Mouse (Mus musculus): Measurements from ENCODE around the gene Gm39566. TPM values are rescaled to one million over a fixed set of nuclear protein-coding genes. Genes with fewer than 3 reads are reported as not detected.

Gene Gm39566
- polyA plus RNA-seq, 1 experiment from 2014 or later: not detected

- Histone ChIP-seq H3K27ac (no peak overlapping the region), H3K27me3 (peaks cover 27% of the 10 kb centered on the region), H3K9me3 (replicated peaks) (no peaks in the 10 kb centered on the region), H3K9ac (peak overlapping the region; percentile 62), H3K36me3 (no peaks in the 10 kb centered on the region), H3K4me2 (peak overlapping the region; percentile 97), H3K4me1 (replicated peaks) (peaks cover 60% of the 10 kb centered on the region), H3K4me3 (peak overlapping the region; percentile 62)
- peak; percentile 63 for ATAC-seq (replicated peaks; ENCODE audit: insufficient number of reproducible peaks, insufficient read depth, low FRiP score, low read depth)
- under 1% methylated on average over 60 of the region's 60 CpGs for WGBS
Measured at GRCm38 (mm10) chr11:69803786-69804651, 11.1 kb downstream of the Gm39566 start.

DNA sequence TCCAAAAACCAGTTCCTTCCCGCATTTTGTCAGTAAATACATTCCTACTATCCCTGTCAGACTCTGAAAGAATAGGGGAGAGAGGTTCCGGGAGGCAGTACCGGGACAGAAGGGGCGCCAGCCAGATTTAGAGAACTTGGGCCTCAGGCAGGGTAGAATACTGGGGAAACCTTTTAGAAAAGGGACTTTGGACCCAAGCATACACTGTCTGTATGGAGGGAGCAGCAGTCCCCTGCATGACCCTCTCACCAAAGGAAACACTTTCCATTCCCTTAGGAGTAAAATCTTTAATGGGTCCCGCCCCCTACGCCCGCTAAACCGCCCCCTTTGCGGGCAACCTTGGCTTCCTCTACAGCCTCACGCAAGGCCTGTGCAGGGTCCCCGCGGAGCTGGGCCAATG is 11.8 kb downstream of the Gm39566 start:
- no peaks in the 10 kb centered on the region for H3K9me3 ChIP-seq (replicated peaks)
- H3K27ac ChIP-seq: no peak overlapping the region
- H3K4me2 ChIP-seq: peak overlapping the region; percentile 97
- peak overlapping the region; percentile 62 for H3K4me3 ChIP-seq
- H3K4me1 ChIP-seq (replicated peaks): peaks cover 63% of the 10 kb centered on the region
- no peaks in the 10 kb centered on the region for H3K36me3 ChIP-seq
- 1% methylated on average over 12 of the region's 12 CpGs for WGBS
- peak overlapping the region; percentile 62 for H3K9ac ChIP-seq
- ATAC-seq (replicated peaks; ENCODE audit: insufficient number of reproducible peaks, insufficient read depth, low FRiP score, low read depth): no peak
- peaks cover 27% of the 10 kb centered on the region for H3K27me3 ChIP-seq

GRCm38 (mm10) chr11:69802648-69803105 is 12.4 kb downstream of the Gm39566 start:
- Histone ChIP-seq H3K36me3 (no peaks in the 10 kb centered on the region), H3K9ac (peak overlapping the region; percentile 62), H3K4me2 (peak overlapping the region; percentile 97), H3K27me3 (peaks cover 30% of the 10 kb centered on the region), H3K9me3 (replicated peaks) (no peaks in the 10 kb centered on the region), H3K4me3 (peak overlapping the region; percentile 62), H3K4me1 (replicated peaks) (peaks cover 63% of the 10 kb centered on the region), H3K27ac (peak overlapping the region; percentile 53)
- under 1% methylated on average over 32 of the region's 33 CpGs for WGBS
- ATAC-seq (replicated peaks; ENCODE audit: insufficient number of reproducible peaks, insufficient read depth, low FRiP score, low read depth): peak; percentile 39

- H3K4me1 ChIP-seq (replicated peaks): peaks cover 63% of the 10 kb centered on the region
- peak within 1 kb of the TSS; percentile 62 for H3K9ac ChIP-seq
- H3K36me3 ChIP-seq: no peaks in the 10 kb centered on the region
- peak within 1 kb of the TSS; percentile 62 for H3K4me3 ChIP-seq
- no peak for ATAC-seq (replicated peaks; ENCODE audit: insufficient number of reproducible peaks, insufficient read depth, low FRiP score, low read depth)
- 2% methylated on average over 33 of the region's 33 CpGs for WGBS
- H3K27ac ChIP-seq: peak within 1 kb of the TSS; percentile 72
- peak within 1 kb of the TSS; percentile 97 for H3K4me2 ChIP-seq
- H3K27me3 ChIP-seq: peaks cover 25% of the 10 kb centered on the region
- no peaks in the 10 kb centered on the region for H3K9me3 ChIP-seq (replicated peaks)
Measured at GRCm38 (mm10) chr11:69801379-69801977, 13.6 kb downstream of the Gm39566 start, which contains the start of gene Fgf11. Fgf11 (minus strand) TSS chr11:69801857.

DNA sequence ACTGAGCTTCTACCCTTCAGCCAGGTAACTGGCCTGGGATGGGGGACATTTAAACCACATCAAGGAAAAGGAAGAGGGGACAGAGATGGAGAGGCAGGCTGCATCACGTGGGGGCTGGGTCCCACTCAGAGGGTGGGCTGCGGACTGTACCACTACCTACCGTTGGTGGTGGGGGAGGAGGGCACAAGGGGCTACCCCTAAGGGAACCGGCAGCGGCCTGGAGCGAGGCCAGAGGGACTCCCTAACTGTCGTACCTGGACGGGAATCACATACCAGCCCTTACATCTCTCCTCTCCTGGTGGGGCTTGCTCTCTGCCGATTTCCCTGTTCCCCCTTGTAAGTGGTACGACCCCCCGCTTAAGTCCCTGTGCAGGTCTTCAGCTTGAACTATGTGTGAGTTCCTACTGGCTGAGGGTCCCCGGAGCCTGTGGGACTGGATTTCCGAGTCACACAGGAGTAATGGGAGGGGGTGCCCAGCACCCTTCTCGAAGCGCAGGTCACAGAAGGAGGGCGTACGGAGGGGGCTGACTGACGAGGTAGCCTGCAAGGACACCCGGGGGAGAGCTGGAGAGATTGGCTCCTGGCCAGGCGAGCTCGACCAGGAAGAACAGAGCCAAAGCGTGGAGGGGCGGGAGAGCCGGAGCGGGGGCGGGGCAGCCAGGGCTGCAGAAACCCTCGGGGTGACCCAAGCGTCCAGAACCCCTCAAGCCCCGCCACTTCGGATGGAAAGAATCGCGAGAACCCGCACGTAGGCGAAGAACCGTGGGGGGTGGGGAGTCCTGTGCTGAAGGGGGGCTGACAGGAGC is 14.5 kb downstream of the Gm39566 start:
- Histone ChIP-seq H3K4me1 (replicated peaks) (peaks cover 70% of the 10 kb centered on the region), H3K36me3 (no peaks in the 10 kb centered on the region), H3K27me3 (peaks cover 25% of the 10 kb centered on the region), H3K4me2 (peak overlapping the region; percentile 97), H3K27ac (peak overlapping the region; percentile 72), H3K9ac (peak overlapping the region; percentile 57), H3K9me3 (replicated peaks) (no peaks in the 10 kb centered on the region), H3K4me3 (peak overlapping the region; percentile 62)
- ATAC-seq (replicated peaks; ENCODE audit: insufficient number of reproducible peaks, insufficient read depth, low FRiP score, low read depth): peak; percentile 29
- under 1% methylated on average over 36 of the region's 36 CpGs for WGBS

- Histone ChIP-seq H3K27me3 (peaks cover 20% of the 10 kb centered on the region), H3K36me3 (no peaks in the 10 kb centered on the region), H3K4me3 (peak overlapping the region; percentile 62), H3K9ac (peak overlapping the region; percentile 57; the same call in 1 of the 2 replicates), H3K4me2 (peak overlapping the region; percentile 97), H3K27ac (peak overlapping the region; percentile 72), H3K9me3 (replicated peaks) (no peaks in the 10 kb centered on the region), H3K4me1 (replicated peaks) (peaks cover 70% of the 10 kb centered on the region)
- 4% methylated on average over 11 of the region's 11 CpGs for WGBS
- no peak for ATAC-seq (replicated peaks; ENCODE audit: insufficient number of reproducible peaks, insufficient read depth, low FRiP score, low read depth)
Measured at GRCm38 (mm10) chr11:69800138-69800391, 15.0 kb downstream of the Gm39566 start.

- Histone ChIP-seq H3K27ac (peak overlapping the region; percentile 72; the same call in 1 of the 2 replicates), H3K9ac (no peak overlapping the region), H3K9me3 (replicated peaks) (no peaks in the 10 kb centered on the region), H3K36me3 (no peaks in the 10 kb centered on the region), H3K4me1 (replicated peaks) (peaks cover 65% of the 10 kb centered on the region), H3K27me3 (peaks cover 15% of the 10 kb centered on the region), H3K4me2 (peak overlapping the region; percentile 97), H3K4me3 (peak overlapping the region; percentile 62)
- ATAC-seq (replicated peaks; ENCODE audit: insufficient number of reproducible peaks, insufficient read depth, low FRiP score, low read depth): no peak
- 36% methylated on average over 12 of the region's 12 CpGs for WGBS
Measured at GRCm38 (mm10) chr11:69799394-69800137, 15.5 kb downstream of the Gm39566 start.

DNA sequence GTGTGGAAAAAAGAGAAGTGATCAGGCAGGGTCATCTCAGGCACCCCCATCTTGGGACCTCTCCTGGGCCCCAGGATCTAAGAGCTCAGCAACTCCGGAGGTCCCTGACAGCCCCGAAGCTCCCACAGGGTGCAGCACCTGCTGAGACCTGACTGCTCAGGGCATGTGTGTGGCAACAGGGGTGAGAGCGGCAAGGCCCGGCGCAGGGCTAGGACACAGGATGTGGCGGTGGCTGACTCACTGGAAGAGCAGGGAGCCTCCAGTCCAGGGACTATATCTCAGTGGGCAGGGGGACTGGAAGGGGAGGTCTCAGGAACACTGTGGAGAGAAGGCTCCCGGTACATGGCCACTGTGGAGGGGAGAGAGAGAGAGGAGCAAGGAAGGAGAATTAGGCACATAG is 17.2 kb downstream of the Gm39566 start:
- no peaks in the 10 kb centered on the region for H3K9me3 ChIP-seq (replicated peaks)
- H3K27me3 ChIP-seq: peaks cover 14% of the 10 kb centered on the region
- 70% methylated on average over 7 of the region's 7 CpGs for WGBS
- no peak overlapping the region for H3K27ac ChIP-seq
- ATAC-seq (replicated peaks; ENCODE audit: insufficient number of reproducible peaks, insufficient read depth, low FRiP score, low read depth): no peak
- H3K4me1 ChIP-seq (replicated peaks): peaks cover 49% of the 10 kb centered on the region
- no peak overlapping the region for H3K4me3 ChIP-seq
- no peak overlapping the region for H3K4me2 ChIP-seq
- no peak overlapping the region for H3K9ac ChIP-seq
- no peaks in the 10 kb centered on the region for H3K36me3 ChIP-seq

- peak overlapping the region; percentile 96 for H3K4me2 ChIP-seq
- ATAC-seq (replicated peaks; ENCODE audit: insufficient number of reproducible peaks, insufficient read depth, low FRiP score, low read depth): no peak
- H3K4me1 ChIP-seq (replicated peaks): peaks cover 30% of the 10 kb centered on the region
- peaks cover 9% of the 10 kb centered on the region for H3K27me3 ChIP-seq
- H3K9me3 ChIP-seq (replicated peaks): no peaks in the 10 kb centered on the region
- H3K4me3 ChIP-seq: peak overlapping the region; percentile 66
- 4% methylated on average over 13 of the region's 13 CpGs for WGBS
- H3K36me3 ChIP-seq: no peaks in the 10 kb centered on the region
- H3K9ac ChIP-seq: peak overlapping the region; percentile 59; the same call in 1 of the 2 replicates
- no peak overlapping the region for H3K27ac ChIP-seq
Measured at GRCm38 (mm10) chr11:69795983-69796435, 19.1 kb downstream of the Gm39566 start.

GRCm38 (mm10) chr11:69795168-69795982 is 19.7 kb downstream of the Gm39566 start, which contains the start of gene Chrnb1:
Chrnb1 (minus strand) TSS chr11:69795943.
- peak within 1 kb of the TSS; percentile 96 for H3K4me2 ChIP-seq
- WGBS: 2% methylated on average over 52 of the region's 52 CpGs
- peak within 1 kb of the TSS; percentile 59 for H3K9ac ChIP-seq
- H3K36me3 ChIP-seq: no peaks in the 10 kb centered on the region
- peaks cover 24% of the 10 kb centered on the region for H3K4me1 ChIP-seq (replicated peaks)
- H3K27ac ChIP-seq: peak within 1 kb of the TSS; percentile 62
- no peaks in the 10 kb centered on the region for H3K9me3 ChIP-seq (replicated peaks)
- ATAC-seq (replicated peaks; ENCODE audit: insufficient number of reproducible peaks, insufficient read depth, low FRiP score, low read depth): peak; percentile 95
- peak within 1 kb of the TSS; percentile 66 for H3K4me3 ChIP-seq
- peaks cover 7% of the 10 kb centered on the region for H3K27me3 ChIP-seq

Measured in heart, embryonic 15.5 days (tissue).